Mouse (Mus musculus) liver (tissue): ENCODE results near the gene Zfp605.
A peak's percentile ranks its signal among the peaks of the same experiment; 100 is the strongest.
"Not testable (repeated sequence)": the region's sequence is repeated elsewhere in the genome, so short reads cannot be mapped to it uniquely, and the experiment has no call there.

Experiments used
- DNase-seq: peaks from one replicate; pipeline ENCODE4 v3.0.0-alpha.2; 2020; ENCODE audit warnings: mixed read lengths

The Zfp605 gene

DNA sequence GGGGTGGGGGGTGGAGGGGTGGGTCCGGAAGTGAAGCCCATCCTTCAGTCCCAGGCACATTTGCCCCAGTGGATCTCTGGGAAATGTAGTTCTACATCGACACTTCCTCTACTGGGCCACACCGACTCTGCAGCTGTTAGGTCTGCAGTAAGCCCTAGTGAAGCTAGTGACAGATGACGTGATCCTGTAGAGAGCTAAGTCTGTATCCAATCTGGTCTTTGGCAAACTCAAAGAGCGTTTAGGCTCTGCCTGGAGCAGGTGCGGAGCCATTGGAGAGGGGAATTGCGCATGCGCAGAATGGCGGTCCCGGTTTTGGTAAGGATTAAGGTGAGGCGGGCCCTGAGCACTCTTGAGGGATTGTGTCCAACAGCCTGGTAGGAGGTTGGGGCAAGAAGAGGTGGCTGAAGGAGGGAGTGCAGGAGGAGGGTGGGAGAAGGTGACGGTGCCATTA lies at the start of gene Zfp605:
Zfp605 (plus strand) TSS at position 102 of the 451 bp plus-strand sequence.
- DNase-seq = peak; percentile 91

DNA sequence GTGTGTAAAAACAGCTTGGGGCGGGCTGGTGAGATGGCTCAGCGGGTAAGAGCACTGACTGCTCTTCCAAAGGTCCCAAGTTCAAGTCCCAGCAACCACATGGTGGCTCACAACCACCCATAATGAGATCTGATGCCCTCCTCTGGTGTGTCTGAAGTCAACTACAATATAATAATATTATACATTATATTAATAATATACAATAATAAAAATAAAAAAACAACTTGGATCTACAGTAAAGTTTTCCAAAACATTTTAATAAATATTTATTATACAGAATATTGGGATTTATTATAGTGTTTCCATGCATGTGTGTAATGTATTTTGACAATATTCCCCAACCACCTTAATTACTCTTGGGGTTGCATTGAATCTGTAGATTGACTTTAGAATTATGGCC lies 37.5 kb upstream of the Zfp605 start, which contains the start of gene Gm17655:
Gm17655 (minus strand) TSS at position 101 of the 400 bp plus-strand sequence.
- not testable (repeated sequence) for DNase-seq

DNA sequence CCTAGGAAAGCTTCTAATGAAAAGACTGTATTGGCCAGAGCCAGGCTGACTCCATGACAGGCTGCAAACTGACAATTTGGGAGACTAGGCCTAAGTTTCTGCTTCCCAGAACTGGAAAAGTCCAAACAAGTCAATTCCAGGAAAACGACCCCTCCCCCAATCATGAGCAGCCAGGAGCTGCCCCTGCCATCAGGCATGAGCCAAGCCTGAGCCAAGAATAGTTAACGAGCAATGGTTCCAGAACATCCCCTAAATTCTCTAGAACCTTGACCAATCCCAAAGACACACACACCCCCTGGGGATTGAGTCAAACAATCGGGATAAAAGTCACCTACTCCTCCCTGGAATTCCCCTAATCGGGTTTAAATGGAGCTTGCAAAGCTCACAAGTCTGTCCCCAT lies 26.9 kb upstream of the Zfp605 start:
- no peak for DNase-seq

DNA sequence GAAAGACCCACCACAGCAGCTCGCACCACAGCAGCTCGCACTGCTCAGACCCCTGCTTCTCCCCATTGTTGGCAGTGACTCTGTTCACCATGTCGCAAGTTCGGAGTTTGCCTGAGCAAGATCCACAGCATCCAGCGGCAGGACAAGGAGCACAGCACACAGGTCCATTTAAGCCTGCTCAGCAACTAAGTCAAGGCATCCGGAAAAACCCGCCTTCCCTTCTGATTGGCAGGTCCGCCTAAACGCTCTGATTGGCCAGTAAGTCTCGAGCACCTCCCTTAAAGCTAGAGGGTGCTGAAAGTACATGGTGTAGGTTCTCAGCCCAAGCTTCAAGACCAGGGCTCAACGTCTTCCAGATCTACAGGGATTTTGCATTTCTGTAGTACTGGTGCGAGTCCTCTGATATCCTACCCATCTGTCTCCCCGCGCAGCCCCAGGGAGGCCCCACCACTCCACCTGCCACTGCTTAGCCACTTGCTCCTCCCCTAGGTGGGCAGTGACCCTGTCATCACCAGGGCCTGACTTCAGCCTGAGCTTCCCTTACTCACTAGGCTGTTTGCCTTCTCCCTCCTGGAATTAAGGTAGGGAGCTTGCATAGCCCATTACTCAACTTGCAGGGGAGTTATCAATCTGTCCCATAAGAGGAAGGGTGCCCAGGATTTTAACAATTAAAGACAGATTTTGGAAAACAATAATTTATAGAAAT lies 23.6 kb upstream of the Zfp605 start:
- peak; percentile 24 for DNase-seq

DNA sequence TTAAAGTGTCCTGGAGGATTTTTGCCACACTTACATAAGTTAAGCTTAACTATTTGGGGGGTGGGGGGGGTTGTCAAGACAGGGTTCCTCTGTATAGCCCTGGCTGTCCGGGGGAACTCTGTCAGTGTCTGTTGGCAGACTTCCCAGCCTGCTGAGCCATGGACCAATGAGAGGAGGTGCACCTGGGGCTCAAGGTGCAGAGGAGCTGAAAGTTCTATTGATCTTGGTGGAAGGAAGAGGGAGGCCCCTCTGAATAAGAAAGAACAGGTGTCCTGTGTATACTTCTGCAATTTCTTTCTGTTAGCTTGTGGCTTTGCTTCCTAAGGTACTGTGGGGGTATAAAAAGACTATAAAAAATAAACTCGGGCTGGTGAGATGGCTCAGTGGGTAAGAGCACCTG lies 18.3 kb upstream of the Zfp605 start:
- DNase-seq = no peak

DNA sequence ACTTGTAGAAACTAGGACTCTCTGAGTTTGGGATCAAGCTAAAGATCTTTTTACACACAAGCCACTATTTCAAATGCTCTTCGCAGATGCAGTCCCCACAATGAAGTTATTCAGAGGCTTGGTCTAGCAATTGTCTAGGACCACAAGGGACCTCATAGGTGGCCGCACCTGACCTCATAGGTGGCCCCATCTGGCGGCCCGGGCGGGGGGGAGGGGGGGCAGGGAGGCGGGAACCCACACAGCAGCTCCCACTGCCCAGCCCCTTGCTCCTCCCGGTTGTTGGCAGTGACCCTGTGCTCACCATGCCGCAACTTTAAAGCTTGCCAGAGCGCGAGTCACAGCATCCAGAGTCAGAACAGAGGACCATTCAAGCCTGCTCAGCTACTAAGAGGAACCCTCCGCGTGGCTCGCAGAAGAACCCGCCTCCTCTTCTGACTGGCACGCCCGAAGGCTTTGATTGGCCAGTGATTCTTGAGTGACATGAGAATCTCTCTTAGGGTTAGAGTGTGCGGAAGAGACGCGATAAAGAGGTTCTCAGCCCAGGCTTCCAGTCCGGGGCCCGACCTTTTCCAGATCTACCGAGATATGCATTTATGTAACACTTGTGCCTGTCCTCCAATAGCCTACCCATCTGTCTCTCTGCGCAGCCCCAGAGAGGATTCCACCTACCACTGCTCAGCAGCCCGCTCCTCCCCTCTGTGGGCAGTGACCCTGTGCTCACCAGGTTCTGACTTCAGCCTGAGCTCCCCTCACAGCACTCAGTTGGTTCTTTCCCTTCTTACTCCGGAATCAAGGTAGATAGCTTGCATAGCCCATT lies 15.7 kb upstream of the Zfp605 start, which contains the start of gene Gm35315:
Gm35315 (minus strand) TSS at position 391 of the 817 bp plus-strand sequence.
- DNase-seq = peak; percentile 88

DNA sequence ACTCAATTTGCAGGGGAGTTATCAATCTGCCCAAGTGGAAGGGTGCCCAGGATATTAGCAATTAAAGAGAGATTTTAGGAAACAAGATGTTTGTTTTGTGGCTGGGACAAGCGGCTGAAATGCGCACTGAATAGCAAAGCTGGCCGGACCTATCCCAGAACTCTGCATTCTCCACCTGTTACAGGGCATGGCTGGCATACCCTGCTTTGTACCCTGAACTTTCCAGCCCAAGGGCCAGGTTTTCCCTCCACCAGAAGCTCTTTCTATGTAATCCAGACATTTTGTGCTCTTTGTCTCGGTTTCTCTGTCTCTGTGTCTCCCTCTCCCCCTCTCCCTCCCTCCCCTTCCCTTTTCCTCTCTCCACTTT lies 15.1 kb upstream of the Zfp605 start:
- DNase-seq = no peak

DNA sequence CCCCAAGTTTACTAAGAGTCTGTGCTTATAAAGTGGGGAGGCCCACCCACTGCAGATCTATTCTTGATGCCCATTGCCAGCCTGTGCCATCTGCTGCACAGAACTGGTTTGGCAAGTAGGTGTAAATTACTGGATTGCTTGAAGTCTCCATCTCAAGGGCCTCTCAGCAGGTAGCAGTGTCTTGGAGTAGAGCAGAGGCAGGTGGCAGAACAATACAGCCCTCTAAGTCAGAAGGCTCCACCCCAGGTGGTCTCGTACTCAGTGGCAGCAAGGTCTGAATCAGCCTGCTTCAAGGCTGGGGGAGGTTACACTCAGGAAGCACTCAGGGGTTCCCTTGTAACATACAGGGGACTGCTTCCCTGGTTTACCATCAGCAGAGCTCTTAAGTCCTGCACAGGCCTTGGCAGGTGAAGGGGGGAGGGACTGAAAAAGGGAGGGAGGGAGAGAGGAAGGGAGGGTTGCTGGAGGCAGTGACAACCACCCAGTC lies 10.9 kb upstream of the Zfp605 start:
- DNase-seq = no peak

DNA sequence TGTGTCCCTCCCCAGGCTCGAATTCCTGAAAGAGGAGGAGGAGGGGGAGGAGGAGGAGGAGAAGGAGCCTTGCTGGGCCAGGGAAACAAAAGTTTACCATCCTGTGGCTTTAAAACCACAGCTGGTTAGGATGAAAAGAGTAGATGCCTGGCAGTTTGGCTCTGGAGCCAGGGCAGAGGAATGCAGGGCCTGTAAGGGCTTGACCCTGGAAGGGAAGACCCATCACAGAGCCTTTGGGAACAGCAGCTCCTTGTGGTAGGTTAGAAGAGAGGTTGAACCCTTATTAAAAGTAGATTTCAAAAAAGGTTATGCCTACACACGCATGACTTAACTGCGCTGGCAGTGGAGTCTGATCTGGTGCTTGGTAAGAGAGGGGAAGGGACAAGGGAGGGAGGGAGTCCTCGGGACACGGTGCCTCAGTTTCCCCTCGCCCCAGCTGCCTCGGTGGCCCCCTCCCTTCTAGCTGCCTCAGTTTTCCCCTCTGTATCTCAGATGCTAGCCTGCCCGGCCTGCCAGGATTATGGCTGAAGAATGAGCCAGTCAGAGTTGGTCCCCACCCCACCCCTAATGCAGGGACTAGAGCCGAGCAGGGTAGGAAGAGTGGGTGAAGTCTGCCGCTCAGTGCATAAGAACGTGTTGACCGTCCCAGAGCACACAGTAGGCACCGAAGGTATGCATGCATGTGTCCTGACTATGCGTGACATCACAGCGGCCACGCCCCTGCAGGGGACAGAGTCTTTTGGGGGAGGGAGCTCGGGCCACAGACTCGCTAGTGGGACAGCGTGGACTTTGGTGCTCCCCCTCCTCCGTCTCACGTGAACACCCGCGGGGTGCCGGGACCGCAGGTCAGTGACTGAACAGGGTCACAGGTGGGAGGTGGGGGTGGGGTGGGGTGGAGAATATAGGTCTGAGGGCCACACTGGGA lies 10.0 kb upstream of the Zfp605 start, which contains the start of gene Plcxd1:
Plcxd1 (plus strand) TSS at position 314 of the 925 bp plus-strand sequence.
- DNase-seq = peak; percentile 24

DNA sequence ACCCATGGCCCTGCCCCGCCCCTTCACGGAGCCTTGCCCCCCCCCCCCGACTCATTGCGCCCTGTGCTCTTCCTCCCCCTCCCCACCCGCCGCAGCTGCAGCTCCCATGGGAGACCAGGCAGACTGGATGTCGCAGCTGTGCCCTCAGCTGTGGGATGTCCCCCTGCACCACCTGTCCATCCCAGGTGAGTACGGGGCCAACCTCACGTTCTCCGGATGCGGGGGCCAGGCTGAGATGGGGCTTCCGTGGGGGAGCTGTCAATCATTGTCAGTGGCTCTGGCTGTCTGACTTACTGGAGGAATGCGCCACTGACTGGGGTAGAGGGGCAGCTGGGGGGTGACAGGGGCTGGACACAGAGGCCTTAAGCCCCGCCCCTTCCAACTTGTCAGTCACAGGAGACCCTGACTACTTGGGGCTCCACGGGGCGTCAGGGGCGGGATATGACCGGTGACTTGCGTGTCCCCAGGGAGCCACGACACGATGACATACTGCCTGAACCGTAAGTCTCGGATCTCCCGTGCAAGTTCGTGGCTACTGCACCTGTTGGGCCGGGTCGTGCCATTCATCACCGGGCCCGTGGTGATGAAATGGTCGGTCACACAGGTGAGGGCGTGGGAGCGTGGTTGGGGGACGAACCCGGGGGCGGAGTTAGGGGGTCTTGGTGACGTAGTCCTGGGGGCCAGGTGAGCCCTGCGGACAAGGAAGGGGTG lies 8.8 kb upstream of the Zfp605 start:
- DNase-seq = no peak

DNA sequence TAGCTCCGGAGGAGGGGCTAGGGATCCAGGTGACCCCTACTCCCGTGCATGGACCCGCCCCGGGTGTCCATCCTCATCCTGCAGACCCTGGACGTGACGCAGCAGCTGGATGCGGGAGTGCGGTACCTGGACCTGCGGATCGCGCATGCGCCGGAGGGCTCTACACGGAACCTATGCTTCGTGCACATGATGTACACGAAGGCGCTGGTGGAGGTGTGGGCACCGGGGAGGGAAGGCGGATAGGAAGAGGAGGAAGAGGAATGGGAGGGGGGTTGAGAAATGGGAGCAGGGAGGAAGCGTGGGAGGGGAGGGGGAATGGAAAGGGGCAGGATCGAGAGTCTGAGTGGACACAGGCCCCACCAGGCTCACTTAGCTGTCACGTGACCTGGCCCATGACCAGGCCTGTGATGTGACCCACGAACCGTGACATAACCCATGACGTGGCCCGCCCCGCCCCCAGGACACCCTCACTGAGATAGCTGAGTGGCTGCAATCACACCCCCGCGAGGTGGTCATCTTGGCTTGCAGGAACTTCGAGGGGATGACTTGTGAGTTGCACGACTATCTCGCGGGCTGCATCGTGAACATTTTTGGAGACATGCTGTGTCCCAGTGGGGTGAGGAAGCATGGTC lies 8.1 kb upstream of the Zfp605 start:
- peak; percentile 48 for DNase-seq

DNA sequence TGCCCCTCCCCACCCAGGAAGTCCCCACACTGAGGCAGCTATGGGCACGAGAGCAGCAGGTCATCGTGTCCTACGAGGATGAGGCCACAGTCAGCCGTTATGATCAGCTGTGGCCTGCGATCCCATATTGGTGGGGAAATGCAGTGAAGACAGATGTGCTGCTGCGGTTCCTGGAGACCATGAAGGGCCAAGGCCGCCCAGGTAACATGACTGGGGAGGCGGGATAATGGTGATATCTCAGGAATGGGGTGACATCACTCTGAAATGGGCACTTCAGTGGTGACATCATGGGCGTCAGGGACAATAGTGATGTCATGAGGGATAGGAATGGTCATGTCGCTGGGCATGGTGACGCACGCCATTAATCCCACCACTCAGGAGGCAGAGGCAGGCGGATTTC lies 7.5 kb upstream of the Zfp605 start:
- no peak for DNase-seq

DNA sequence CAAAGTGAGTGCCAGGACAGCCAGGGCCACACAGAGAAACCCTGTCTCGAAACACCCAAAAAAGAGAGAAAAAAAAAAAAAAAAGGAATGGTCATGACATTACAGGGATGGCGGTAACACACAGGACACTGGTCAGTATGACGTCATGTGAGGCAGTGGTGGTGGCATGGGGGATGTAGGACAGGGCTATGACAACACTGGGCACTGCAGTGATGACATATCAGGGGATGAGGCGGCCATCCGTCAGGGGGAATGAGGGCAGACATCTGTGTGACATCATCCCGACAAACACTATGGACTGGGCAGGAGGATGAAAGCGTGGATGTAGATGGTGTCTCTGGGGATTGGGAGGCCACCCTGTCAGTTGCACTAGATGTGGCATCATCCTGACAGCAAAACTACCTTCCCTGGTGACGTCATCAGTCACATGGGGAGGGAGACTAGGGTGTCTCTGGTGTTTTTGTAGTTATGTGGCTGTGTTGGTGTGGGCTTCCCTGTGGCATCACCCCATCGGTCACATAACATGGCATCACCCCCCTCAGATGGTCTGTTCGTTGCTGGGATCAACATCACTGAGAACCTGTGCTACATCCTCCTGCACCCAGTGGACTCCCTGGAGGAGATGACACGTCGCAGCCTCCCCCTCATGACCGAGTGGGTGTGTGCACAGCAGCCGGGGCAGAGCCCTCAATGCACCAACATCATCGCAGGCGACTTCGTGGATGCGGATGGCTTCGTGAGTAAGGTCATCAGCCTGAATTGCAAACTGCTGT lies 6.9 kb upstream of the Zfp605 start:
- DNase-seq = no peak

DNA sequence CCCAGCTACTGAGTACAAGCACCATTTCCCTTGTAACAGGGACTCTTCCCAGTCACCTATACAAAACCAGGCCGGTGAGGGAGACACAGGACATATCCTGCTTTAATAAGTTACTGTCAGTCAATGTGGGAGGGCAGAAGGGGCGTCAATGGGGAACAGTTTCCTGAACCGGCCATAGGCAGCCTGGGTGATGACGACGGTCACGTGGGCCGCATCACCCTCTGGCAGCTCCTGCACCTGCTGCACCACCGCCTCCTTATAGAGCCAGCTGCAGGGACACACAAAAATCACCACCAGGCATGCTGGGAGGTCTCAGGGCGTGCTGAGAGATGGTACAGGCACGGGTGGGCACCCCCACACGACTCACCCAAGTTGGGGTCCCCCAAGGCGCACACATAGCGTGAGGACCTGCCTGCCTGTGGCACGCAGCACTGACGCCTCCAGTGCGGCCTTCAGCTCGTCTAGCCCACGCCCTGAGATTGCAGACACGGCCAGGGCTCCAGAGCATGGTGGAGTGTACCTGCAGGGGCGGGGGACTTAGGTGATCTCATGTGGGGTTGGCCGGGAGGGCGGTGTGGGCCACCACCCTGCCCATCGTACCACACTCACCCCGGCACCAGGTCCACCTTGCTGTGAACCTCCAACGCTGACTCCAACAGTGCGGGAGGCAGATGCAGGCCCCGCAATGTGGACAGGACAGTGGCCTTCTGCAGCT lies 5.8 kb upstream of the Zfp605 start:
- no peak for DNase-seq

DNA sequence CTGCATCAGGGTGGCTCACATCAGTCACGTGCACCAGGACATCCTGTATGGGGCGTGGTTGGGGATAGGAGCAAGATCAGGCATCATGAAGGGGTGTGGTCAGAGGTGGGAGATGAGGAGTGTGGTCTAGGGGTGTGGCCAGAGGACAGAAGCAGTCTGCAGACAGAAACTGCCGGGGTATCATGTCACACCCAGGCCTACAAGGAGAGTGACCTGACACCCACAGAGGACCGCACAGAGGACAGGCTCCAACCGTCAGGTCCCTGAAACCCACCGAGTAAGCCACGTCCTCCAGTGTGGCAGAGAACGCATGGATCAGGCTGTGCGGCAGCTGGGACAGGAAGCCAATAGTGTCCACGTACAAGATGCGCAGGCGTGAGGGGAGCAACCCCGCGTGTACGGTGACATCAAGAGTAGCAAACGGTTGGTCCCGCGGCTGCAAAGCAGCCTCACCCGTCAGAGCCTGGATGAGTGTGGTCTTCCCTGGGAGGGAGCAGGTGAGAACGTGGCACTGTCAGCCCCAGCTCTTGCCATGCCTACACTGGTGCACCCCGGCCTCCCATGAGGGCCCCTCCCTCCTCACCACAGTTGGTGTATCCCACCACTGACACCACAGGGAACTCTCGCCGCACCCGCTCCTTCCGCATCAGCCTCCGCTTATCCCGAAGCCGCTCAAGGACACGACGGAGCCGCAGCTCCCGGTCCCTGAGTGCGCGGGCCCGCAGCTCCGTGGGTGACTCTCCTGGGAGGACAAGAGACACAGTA lies 5.1 kb upstream of the Zfp605 start:
- no peak for DNase-seq

DNA sequence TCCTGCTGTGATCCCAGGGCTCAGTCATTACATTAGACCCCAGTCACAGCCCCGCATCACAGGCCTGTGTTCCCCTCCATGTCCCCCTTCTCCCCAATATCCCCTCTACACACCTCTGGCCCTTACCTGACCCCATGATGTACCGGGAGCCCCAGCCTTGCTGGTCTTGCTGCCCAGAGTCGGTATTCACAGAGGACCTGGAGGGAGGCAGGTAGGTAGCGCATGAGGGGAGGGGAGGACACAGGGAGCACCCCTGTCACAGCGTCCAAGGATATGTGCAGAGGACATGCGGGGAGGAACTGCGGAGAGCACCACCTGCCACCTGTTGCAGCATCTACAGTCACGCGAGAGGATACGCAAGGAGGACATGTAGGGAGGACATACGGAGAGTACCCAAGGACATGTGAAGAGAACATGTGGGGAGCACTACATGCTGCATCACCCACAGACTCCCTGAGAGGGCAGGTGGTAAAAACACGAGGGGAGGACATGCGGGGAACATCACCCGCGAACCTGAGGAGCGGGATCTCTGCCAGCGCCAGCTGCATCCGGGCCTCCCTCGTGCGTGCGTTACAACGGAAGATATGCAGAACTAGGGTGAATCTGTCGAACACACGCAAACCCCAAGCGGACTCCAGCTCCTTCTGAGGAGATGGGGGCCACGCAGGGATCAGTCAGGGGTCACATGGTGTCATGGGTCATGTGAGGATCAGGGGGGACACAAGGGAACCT lies 3.6 kb upstream of the Zfp605 start:
- DNase-seq = no peak

DNA sequence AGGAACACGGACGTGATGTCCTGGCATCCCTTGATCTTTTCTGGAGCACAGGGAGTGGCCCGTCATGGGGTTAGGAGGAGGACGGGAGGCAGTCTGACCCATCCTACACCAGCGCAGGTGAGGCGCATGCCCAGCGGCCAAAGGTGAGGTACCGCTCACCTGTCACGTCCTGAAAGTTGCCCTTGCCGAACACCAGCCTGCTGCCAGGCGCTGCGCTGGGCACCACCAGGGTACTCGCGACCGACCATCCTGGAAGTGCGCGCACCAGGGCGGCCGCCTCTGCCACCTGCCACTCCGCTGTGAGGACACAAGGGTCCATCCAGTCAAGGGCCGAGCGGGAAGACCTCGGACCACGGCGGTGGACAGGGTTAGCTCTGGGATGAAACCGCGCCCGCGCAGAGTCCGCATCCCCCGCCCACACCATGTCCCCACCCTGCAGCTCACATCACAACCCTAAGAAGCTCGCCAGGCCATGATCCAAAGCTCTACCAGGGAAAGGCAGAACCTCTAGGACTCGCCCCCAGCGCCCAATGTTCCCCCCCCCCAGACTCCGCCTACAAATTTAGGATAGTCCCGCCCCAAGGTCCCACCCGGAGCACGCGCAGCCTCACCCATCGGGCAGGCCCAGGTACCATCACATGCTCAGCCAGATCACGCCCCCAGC lies 2.9 kb upstream of the Zfp605 start:
- no peak for DNase-seq
